Mouse (Mus musculus): ENCODE measurements around the gene Osbpl10. TPM values are rescaled to one million over a fixed set of nuclear protein-coding genes. Genes with fewer than 3 reads are reported as not detected.

The Osbpl10 gene
- polyA plus RNA-seq, 1 experiment: 7.0 TPM

- Histone ChIP-seq H3K27ac (ENCODE audit: insufficient read depth, low read depth, low read length) (no peak overlapping the region), H3K4me1 (ENCODE audit: control insufficient read depth, insufficient read depth, low read length) (peaks cover 20% of the 10 kb centered on the region), H3K4me3 (ENCODE audit: insufficient read depth, low read depth, low read length) (no peak overlapping the region), H3K36me3 (ENCODE audit: control insufficient read depth, insufficient read depth, low read length) (no peaks in the 10 kb centered on the region), H3K27me3 (replicated peaks; ENCODE audit: control insufficient read depth, insufficient read depth, low read length) (no peaks in the 10 kb centered on the region)
- WGBS: 77% methylated on average over 7 of the region's 7 CpGs
- DNase-seq: no peak
- TF ChIP-seq POLR2A (IDR thresholded peaks at IDR 0.05; ENCODE audit: low read depth, low read length): no peak
- TF ChIP-seq CTCF (conservative IDR thresholded peaks at IDR 0.05; ENCODE audit: insufficient read depth, insufficient read length, low read depth, low read length): no peak
Observed at GRCm38 (mm10) chr9:115048861-115049260, 70.5 kb downstream of the Osbpl10 start.

GRCm38 (mm10) chr9:115049981-115050720, 71.8 kb downstream of the Osbpl10 start:
- H3K36me3 ChIP-seq (ENCODE audit: control insufficient read depth, insufficient read depth, low read length): no peaks in the 10 kb centered on the region
- H3K27me3 ChIP-seq (replicated peaks; ENCODE audit: control insufficient read depth, insufficient read depth, low read length): no peaks in the 10 kb centered on the region
- 43% methylated on average over 13 of the region's 13 CpGs for WGBS
- no peak overlapping the region for H3K27ac ChIP-seq (ENCODE audit: insufficient read depth, low read depth, low read length)
- peak; percentile 95 for DNase-seq
- TF ChIP-seq POLR2A (IDR thresholded peaks at IDR 0.05; ENCODE audit: low read depth, low read length) (no peak), CTCF (conservative IDR thresholded peaks at IDR 0.05; ENCODE audit: insufficient read depth, insufficient read length, low read depth, low read length) (no peak)
- no peak overlapping the region for H3K4me3 ChIP-seq (ENCODE audit: insufficient read depth, low read depth, low read length)
- peaks cover 20% of the 10 kb centered on the region for H3K4me1 ChIP-seq (ENCODE audit: control insufficient read depth, insufficient read depth, low read length)

GRCm38 (mm10) chr9:115051976-115052375, 73.6 kb downstream of the Osbpl10 start:
- DNase-seq: no peak
- Histone ChIP-seq H3K4me3 (ENCODE audit: insufficient read depth, low read depth, low read length) (no peak overlapping the region), H3K27ac (ENCODE audit: insufficient read depth, low read depth, low read length) (no peak overlapping the region), H3K36me3 (ENCODE audit: control insufficient read depth, insufficient read depth, low read length) (no peaks in the 10 kb centered on the region), H3K27me3 (replicated peaks; ENCODE audit: control insufficient read depth, insufficient read depth, low read length) (no peaks in the 10 kb centered on the region), H3K4me1 (ENCODE audit: control insufficient read depth, insufficient read depth, low read length) (peaks cover 13% of the 10 kb centered on the region; the same call in 1 of the 2 replicates)
- WGBS: 83% methylated on average over 3 of the region's 3 CpGs
- TF ChIP-seq CTCF (conservative IDR thresholded peaks at IDR 0.05; ENCODE audit: insufficient read depth, insufficient read length, low read depth, low read length): no peak
- TF ChIP-seq POLR2A (IDR thresholded peaks at IDR 0.05; ENCODE audit: low read depth, low read length): no peak

- WGBS: 90% methylated on average over 14 of the region's 14 CpGs
- Histone ChIP-seq H3K36me3 (ENCODE audit: control insufficient read depth, insufficient read depth, low read length) (no peaks in the 10 kb centered on the region), H3K4me3 (ENCODE audit: insufficient read depth, low read depth, low read length) (no peak overlapping the region), H3K4me1 (ENCODE audit: control insufficient read depth, insufficient read depth, low read length) (peaks cover 8% of the 10 kb centered on the region; the same call in 1 of the 2 replicates), H3K27ac (ENCODE audit: insufficient read depth, low read depth, low read length) (no peak overlapping the region), H3K27me3 (replicated peaks; ENCODE audit: control insufficient read depth, insufficient read depth, low read length) (no peaks in the 10 kb centered on the region)
- DNase-seq: peak; percentile 47
- TF ChIP-seq CTCF (conservative IDR thresholded peaks at IDR 0.05; ENCODE audit: insufficient read depth, insufficient read length, low read depth, low read length) (no peak), POLR2A (IDR thresholded peaks at IDR 0.05; ENCODE audit: low read depth, low read length) (no peak)
Observed at GRCm38 (mm10) chr9:115053779-115054178, 75.4 kb downstream of the Osbpl10 start.

- no peak for DNase-seq
- H3K4me1 ChIP-seq (ENCODE audit: control insufficient read depth, insufficient read depth, low read length): peaks cover 4% of the 10 kb centered on the region; the same call in 1 of the 2 replicates
- WGBS: 86% methylated on average over 8 of the region's 8 CpGs
- no peak for TF ChIP-seq POLR2A (IDR thresholded peaks at IDR 0.05; ENCODE audit: low read depth, low read length)
- TF ChIP-seq CTCF (conservative IDR thresholded peaks at IDR 0.05; ENCODE audit: insufficient read depth, insufficient read length, low read depth, low read length): no peak
- H3K36me3 ChIP-seq (ENCODE audit: control insufficient read depth, insufficient read depth, low read length): no peaks in the 10 kb centered on the region
- H3K27ac ChIP-seq (ENCODE audit: insufficient read depth, low read depth, low read length): no peak overlapping the region
- H3K27me3 ChIP-seq (replicated peaks; ENCODE audit: control insufficient read depth, insufficient read depth, low read length): no peaks in the 10 kb centered on the region
- H3K4me3 ChIP-seq (ENCODE audit: insufficient read depth, low read depth, low read length): no peak overlapping the region
Observed at GRCm38 (mm10) chr9:115055041-115055830, 76.9 kb downstream of the Osbpl10 start.

- no peak overlapping the region for H3K27ac ChIP-seq (ENCODE audit: insufficient read depth, low read depth, low read length)
- WGBS: 58% methylated on average over 5 of the region's 5 CpGs
- H3K4me1 ChIP-seq (ENCODE audit: control insufficient read depth, insufficient read depth, low read length): no peaks in the 10 kb centered on the region
- no peak for DNase-seq
- no peak overlapping the region for H3K4me3 ChIP-seq (ENCODE audit: insufficient read depth, low read depth, low read length)
- no peaks in the 10 kb centered on the region for H3K27me3 ChIP-seq (replicated peaks; ENCODE audit: control insufficient read depth, insufficient read depth, low read length)
- H3K36me3 ChIP-seq (ENCODE audit: control insufficient read depth, insufficient read depth, low read length): no peaks in the 10 kb centered on the region
- no peak for TF ChIP-seq CTCF (conservative IDR thresholded peaks at IDR 0.05; ENCODE audit: insufficient read depth, insufficient read length, low read depth, low read length)
- no peak for TF ChIP-seq POLR2A (IDR thresholded peaks at IDR 0.05; ENCODE audit: low read depth, low read length)
Observed at GRCm38 (mm10) chr9:115058806-115059205, 80.4 kb downstream of the Osbpl10 start.

GRCm38 (mm10) chr9:115064834-115065233, 86.5 kb downstream of the Osbpl10 start:
- DNase-seq: no peak
- Histone ChIP-seq H3K27ac (ENCODE audit: insufficient read depth, low read depth, low read length) (no peak overlapping the region), H3K27me3 (replicated peaks; ENCODE audit: control insufficient read depth, insufficient read depth, low read length) (no peaks in the 10 kb centered on the region), H3K36me3 (ENCODE audit: control insufficient read depth, insufficient read depth, low read length) (no peaks in the 10 kb centered on the region), H3K4me1 (ENCODE audit: control insufficient read depth, insufficient read depth, low read length) (no peaks in the 10 kb centered on the region), H3K4me3 (ENCODE audit: insufficient read depth, low read depth, low read length) (no peak overlapping the region)
- TF ChIP-seq CTCF (conservative IDR thresholded peaks at IDR 0.05; ENCODE audit: insufficient read depth, insufficient read length, low read depth, low read length) (no peak), POLR2A (IDR thresholded peaks at IDR 0.05; ENCODE audit: low read depth, low read length) (no peak)
- WGBS: 97% methylated on average over 1 of the region's 1 CpGs
